Mouse (Mus musculus) kidney, adult 9 months (tissue): ENCODE measurements around the gene Syce3.
A peak's percentile ranks its signal among the peaks of the same experiment; 100 is the strongest.

Experiments used
- DNase-seq: peaks from one replicate; pipeline ENCODE4 v3.0.0; 2022

The Syce3 gene

DNA sequence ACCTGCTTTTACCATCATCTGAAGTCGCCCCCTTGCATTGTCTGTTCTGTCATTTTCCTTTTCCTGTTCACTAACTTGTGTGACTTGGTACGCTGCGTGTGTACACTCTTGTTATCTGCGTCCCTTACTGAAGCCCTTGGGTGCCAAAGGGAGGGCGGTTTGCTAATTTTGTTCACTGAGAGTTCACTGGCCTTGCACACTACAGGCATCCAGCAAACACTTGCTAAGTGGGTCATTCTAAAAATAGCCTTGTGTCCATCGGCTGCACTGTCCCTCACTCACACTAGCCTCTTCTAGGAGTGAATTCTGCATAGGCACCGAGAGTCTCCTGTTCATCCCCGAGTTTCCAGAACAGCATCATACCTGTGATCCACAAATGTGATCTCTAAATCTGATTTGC is 5.0 kb upstream of the Syce3 start:
- DNase-seq: no peak

DNA sequence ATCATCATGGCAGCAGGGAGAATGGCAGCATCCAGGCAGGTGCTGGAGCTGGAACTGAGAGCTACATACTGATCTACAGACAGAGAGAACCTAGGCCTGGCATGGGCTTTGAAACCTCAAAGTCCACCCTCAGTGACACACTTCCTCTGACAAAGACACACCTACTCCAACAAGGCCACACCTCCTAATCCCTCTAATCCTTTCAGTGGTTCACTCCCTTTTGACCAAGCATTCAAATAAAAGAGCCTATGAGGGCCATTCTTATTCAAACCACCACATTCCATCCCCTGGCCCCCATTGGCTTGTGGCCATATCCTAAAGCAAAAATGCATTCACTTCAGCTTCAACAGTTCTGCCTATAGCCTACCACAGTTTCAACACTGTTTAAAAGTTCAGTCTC is 3.6 kb downstream of the Syce3 start:
- no peak for DNase-seq

- no peak for DNase-seq
These were observed 5.3 kb downstream of the Syce3 start for GRCm38 (mm10) chr15:89404831-89405623.

- no peak for DNase-seq
These were observed 7.8 kb downstream of the Syce3 start for GRCm38 (mm10) chr15:89402471-89402870.

- no peak for DNase-seq
These were observed 10.6 kb downstream of the Syce3 start for GRCm38 (mm10) chr15:89399716-89400115.

GRCm38 (mm10) chr15:89398146-89398545 is 12.2 kb downstream of the Syce3 start:
- DNase-seq: no peak

GRCm38 (mm10) chr15:89396883-89397282 is 13.4 kb downstream of the Syce3 start:
- DNase-seq: peak; percentile 77

DNA sequence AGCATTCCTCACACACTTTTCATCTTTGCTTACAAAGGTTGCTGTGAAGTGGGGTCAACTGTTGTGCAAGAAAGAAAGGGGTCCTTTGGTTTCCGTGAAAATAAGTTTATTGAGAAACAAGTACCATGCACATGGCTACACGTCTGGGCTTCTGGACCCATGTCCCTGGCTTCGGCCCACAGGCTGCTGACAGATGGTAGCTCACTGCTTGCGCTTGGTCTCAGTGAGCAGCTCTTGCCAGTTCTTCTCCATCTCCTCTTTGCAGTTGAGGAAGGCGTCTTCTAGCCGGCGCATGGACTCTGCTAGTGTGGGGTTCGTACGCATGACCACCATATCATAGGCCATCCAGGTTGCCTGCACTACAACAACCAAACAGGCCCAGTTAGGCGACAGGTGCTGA is 20.2 kb downstream of the Syce3 start:
- DNase-seq: no peak

GRCm38 (mm10) chr15:89387127-89387526 is 23.2 kb downstream of the Syce3 start:
- no peak for DNase-seq

DNA sequence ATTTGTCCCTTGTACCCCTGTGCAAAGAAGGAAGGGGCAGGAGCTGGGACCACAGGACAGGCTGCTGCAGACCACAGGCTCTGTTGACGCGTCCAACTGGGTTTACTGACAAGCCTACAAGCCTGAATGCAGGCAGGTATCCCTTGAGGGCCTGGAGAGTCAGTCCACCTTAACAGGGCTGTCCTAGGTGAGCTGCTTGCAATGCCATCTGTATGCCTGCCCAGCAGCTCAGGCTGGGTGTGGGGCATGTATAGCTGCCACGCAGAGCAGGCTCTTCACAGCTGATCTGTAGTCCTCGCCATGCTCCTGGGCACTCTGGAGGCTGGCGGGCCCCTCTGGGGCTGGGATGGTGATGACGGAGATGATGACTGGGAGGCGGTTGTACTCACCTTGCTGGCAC is 25.7 kb downstream of the Syce3 start, which contains the start of gene Klhdc7b:
Gene Klhdc7b, plus strand, starts transcription at position 301 of the 400 bp plus-strand sequence.
- no peak for DNase-seq

GRCm38 (mm10) chr15:89379429-89379828 is 30.9 kb downstream of the Syce3 start:
- no peak for DNase-seq

- peak; percentile 30 for DNase-seq
These were observed 31.4 kb downstream of the Syce3 start, which contains the start of gene Odf3b for GRCm38 (mm10) chr15:89378831-89379401. Gene Odf3b, minus strand, starts transcription at chr15:89379282.

GRCm38 (mm10) chr15:89377938-89378828 is 32.1 kb downstream of the Syce3 start:
- DNase-seq: no peak

GRCm38 (mm10) chr15:89377362-89377761 is 32.9 kb downstream of the Syce3 start:
- no peak for DNase-seq

DNA sequence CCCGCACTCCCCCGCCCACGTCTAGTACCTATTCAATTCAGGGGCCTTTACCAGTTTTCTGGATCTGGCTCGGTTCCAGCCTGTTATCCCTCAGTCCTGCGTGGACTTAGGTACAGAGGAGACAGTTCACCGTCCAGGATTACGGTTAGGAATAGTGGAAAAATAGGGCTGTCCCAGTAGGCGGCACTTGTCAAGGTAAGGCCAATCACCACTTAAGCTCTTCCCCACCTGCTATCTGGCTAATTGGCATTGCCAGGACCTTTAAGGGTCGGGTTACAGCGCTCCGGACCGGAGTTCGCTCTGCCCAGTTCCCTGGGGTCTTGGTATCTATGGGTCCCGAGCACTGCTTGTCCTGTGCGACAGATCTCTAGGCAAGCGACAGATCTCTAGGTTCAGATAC is 33.3 kb downstream of the Syce3 start, which contains the start of gene Tymp:
Gene Tymp, minus strand, starts transcription at position 83 of the 400 bp plus-strand sequence.
- DNase-seq: peak; percentile 46

GRCm38 (mm10) chr15:89376040-89376439 is 34.3 kb downstream of the Syce3 start:
- DNase-seq: peak; percentile 28

DNA sequence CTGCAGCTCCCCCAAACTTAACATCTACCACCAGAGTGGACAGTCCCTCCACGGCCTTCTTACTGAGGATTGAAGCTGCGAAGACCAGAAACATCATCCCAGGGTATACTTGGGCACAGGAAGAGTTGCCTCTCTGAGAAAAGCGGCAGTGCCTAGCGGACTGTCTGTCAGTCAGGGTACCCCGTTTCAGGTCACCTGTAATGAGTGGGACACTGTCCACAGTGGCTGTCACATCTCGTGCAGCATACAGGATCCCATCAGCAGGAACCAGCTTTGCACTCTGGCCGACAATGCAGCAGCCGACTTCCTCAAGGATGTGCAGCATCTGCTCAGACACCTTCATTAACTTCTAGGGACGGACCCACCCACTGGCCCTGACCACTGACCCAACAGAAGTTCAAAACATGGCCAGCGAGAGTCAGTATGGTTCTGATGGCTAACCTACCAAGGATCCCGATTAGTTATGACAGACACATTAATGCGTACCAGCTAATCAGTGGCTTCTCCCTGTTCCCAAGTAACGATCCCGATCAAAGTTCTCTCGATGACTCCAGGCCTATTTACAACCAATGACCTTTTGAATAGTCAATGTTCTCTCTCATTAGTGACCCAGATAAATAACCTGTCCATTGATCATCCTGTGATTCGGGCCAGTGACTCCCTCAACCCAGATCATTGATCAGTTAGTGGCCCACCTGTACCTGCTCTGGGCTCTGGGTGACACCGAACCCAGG is 35.3 kb downstream of the Syce3 start:
- DNase-seq: no peak

DNA sequence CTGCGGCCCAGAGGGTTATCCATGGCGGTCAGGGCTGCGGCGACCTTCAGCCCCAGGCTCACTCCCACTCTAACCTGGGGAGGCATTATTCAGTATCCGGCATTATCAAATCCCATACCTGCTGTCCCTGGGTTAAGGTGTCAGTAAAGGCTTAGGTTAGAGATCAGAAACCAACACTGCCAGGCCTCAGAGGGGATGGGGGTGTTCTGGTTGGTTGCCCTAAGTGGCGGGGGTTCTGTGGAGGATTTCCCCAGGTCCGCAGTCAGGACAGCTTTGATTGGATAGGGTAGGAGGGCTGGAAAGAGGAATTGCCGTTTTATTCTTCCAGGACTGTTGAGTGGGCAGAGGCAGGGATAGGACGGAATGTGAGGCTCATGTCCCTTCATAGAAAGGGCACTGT is 36.0 kb downstream of the Syce3 start:
- DNase-seq: no peak

- peak; percentile 94 for DNase-seq
These were observed 36.5 kb downstream of the Syce3 start, which contains the start of gene Sco2 for GRCm38 (mm10) chr15:89373762-89374248. Gene Sco2, minus strand, starts transcription at chr15:89373846.

- peak; percentile 91 for DNase-seq
These were observed 37.1 kb downstream of the Syce3 start for GRCm38 (mm10) chr15:89373027-89373761.

DNA sequence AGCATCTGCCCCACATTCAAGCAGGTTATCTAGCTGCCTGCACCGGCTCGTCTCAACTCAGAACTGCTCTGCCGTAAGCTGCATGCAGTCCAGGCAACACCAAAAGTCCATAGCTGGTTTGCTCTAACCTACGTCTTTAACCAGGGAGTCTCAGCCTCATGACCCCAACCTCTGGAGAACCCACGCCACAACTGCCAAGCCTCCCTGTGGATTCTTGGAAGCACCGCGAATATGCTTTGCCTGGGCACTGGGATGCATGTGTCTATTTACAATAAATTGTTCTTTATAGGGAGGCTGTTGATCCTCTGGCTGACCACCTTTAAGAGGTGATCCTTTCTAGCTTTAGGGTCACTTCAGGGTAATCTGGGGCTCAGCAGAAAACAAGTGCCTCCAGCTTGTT is 37.8 kb downstream of the Syce3 start:
- no peak for DNase-seq

- no peak for DNase-seq
These were observed 38.2 kb downstream of the Syce3 start for GRCm38 (mm10) chr15:89372068-89372467.
